ENCODE assay signal across 17 mouse cellular contexts in genomic region chr13:106838778-106839177, GRCm38 (mm10).
"Had no signal": no experiment of that assay in that cellular context is flagged by ENCODE, and none has a peak within 500 bp of the region (broad histone marks: within the 10 kb centered on the region; RNA-seq: fewer than 3 reads in every experiment).

No protein-coding gene starts in this region.

- H3K4me1 ChIP-seq: kidney, embryonic 15.5 days; limb, embryonic 12.5 days; lung, embryonic 15.5 days; midbrain, embryonic 15.5 days; neural tube, embryonic 13.5 days had no signal

- H3K9ac ChIP-seq: kidney, embryonic 15.5 days; limb, embryonic 12.5 days; lung, embryonic 15.5 days; midbrain, embryonic 15.5 days; neural tube, embryonic 13.5 days had no signal

- H3K4me3 ChIP-seq: kidney, embryonic 15.5 days; limb, embryonic 12.5 days; lung, embryonic 15.5 days; midbrain, embryonic 15.5 days; neural tube, embryonic 13.5 days had no signal

- H3K36me3 ChIP-seq: midbrain, embryonic 15.5 days had no signal

- DNase-seq: kidney, adult 2 months; kidney, postnatal 14 days; layer of hippocampus, adult 9-11 months; lung, postnatal 14 days; retina, postnatal 1 day; right cerebral cortex, postnatal 4 days; spleen, adult 18-20 months; thymus, adult 2 months; thymus, postnatal 36 days had no signal

- H3K27ac ChIP-seq: kidney, embryonic 15.5 days; limb, embryonic 12.5 days; lung, embryonic 15.5 days; macrophage; midbrain, embryonic 15.5 days; neural tube, embryonic 13.5 days had no signal

- H3K9me3 ChIP-seq: kidney, embryonic 15.5 days; limb, embryonic 12.5 days; lung, embryonic 15.5 days; midbrain, embryonic 15.5 days; neural tube, embryonic 13.5 days had no signal

- ATAC-seq: intestine, embryonic 16.5 days; midbrain, embryonic 15.5 days had no signal

- H3K4me2 ChIP-seq: kidney, embryonic 15.5 days; limb, embryonic 12.5 days; lung, embryonic 15.5 days; midbrain, embryonic 11.5 days; midbrain, embryonic 15.5 days; neural tube, embryonic 13.5 days had no signal

- H3K27me3 ChIP-seq: kidney, embryonic 15.5 days; limb, embryonic 12.5 days; lung, embryonic 15.5 days; midbrain, embryonic 15.5 days; neural tube, embryonic 13.5 days had no signal
